Mouse (Mus musculus) hindbrain, embryonic 12.5 days (tissue): Measurements from ENCODE around the gene Bcl2l14. TPM values are rescaled to one million over a fixed set of nuclear protein-coding genes. Genes with fewer than 3 reads are reported as not detected.

Source experiments
- ATAC-seq: fragments of 200-750 bp; cut with Nextera tagmentation; 2 replicates; pipeline ENCODE4 v1.8.0; 2017; ENCODE audit warnings: moderate TSS enrichment; ENCODE audit not compliant: low FRiP score
- H3K27ac ChIP-seq: fragments of 300-500 bp; sonication (generic); 2 replicates; pipeline ENCODE4 v1.5.1; 2016; ENCODE audit warnings: mild to moderate bottlenecking
- H3K27me3 ChIP-seq: fragments of 300-500 bp; sonication (generic); 2 replicates; pipeline ENCODE4 v1.6.1; 2016; ENCODE audit warnings: mild to moderate bottlenecking
- H3K36me3 ChIP-seq: fragments of 300-500 bp; sonication (generic); 2 replicates; pipeline ENCODE4 v1.6.1; 2016; ENCODE audit warnings: mild to moderate bottlenecking
- H3K4me1 ChIP-seq: fragments of 300-500 bp; sonication (generic); 2 replicates; pipeline ENCODE4 v1.6.1; 2016
- H3K4me2 ChIP-seq: fragments of 300-500 bp; sonication (generic); replicated peaks from 2 replicates; pipeline ENCODE4 v1.6.1; 2016; ENCODE audit warnings: mild to moderate bottlenecking
- H3K4me3 ChIP-seq: fragments of 300-500 bp; sonication (generic); 2 replicates; pipeline ENCODE4 v1.5.1; 2016; ENCODE audit warnings: mild to moderate bottlenecking
- H3K9ac ChIP-seq: fragments of 300-500 bp; sonication (generic); 2 replicates; pipeline ENCODE4 v1.6.1; 2016; ENCODE audit warnings: mild to moderate bottlenecking, moderate library complexity
- H3K9me3 ChIP-seq: fragments of 300-500 bp; sonication (generic); replicated peaks from 2 replicates; pipeline ENCODE4 v1.6.1; 2016; ENCODE audit warnings: mild to moderate bottlenecking
- WGBS: fragments of 180-500 bp; shearing (Covaris S2); methylation state at CpG from one replicate; pipeline ENCODE4 v1.1.7; 2016; 5-methylcytosine and 5-hydroxymethylcytosine counted together
- polyA plus RNA-seq: library from polyadenylated mRNA; unstranded; fragments of >200 nt; fragmentation: Nextera tagmentation; extraction: Ambion mirVana; gene quantifications from 2 replicates; pipeline ENCODE4 v1.2.1, GENCODE M21; 2016

Bcl2l14 gene
- polyA plus RNA-seq, 1 experiment from 2014 or later = 0.40 TPM

DNA sequence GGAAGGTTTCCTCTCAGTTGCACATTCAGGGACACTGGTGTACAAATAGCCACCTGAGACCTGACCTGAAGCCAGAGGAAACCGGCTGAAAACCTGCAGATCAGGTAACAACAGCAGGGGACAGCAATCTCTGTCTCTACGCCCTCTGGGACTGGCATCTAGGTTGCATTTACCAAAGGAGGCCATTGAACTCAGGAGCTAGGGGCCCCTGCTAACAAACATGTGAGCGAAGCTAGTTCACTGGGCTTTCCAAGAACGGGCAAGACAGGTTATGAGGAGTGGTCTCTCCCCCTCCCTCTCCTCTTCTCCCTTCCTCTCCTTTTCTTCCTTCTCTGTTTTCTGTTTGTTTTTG lies 18.4 kb downstream of the Bcl2l14 start:
- Histone ChIP-seq H3K36me3 (no peaks in the 10 kb centered on the region), H3K9me3 (no peaks in the 10 kb centered on the region), H3K4me2 (no peak overlapping the region), H3K9ac (no peak overlapping the region), H3K4me1 (no peaks in the 10 kb centered on the region), H3K27ac (no peak overlapping the region), H3K27me3 (no peaks in the 10 kb centered on the region), H3K4me3 (no peak overlapping the region)
- no peak for ATAC-seq
- WGBS = 74% methylated on average over 4 of the region's 4 CpGs

DNA sequence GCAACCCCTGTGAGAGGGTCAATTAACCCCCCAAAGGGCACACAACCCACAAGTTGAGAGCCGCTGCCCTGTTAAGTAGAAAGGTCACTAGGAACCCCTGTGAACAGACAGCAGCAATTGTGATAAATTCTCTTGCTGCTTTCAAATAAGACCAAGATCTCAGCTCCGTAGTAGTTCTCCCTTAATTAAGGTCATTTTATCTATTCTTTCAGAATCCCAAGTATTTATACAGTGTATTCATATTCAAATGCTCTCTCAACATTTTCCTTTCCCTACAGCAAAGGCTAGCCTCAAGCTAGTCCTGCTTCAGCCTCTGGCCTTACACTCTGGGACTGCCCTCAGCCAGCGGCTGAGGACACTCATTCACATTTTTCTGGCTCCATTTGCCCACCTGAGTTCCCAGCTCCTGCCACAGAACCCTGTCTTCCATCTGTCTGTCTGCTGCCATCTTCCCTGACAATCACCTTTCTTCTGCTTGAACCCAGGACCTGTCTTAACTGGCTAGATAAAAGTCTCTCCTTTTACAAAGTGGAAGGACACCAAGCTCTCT lies 20.5 kb downstream of the Bcl2l14 start:
- H3K36me3 ChIP-seq = no peaks in the 10 kb centered on the region
- no peak overlapping the region for H3K4me2 ChIP-seq
- H3K4me1 ChIP-seq = no peaks in the 10 kb centered on the region
- H3K27me3 ChIP-seq = no peaks in the 10 kb centered on the region
- no peak for ATAC-seq
- H3K9ac ChIP-seq = no peak overlapping the region
- H3K4me3 ChIP-seq = no peak overlapping the region
- WGBS = 47% methylated on average over 3 of the region's 3 CpGs
- H3K9me3 ChIP-seq = no peaks in the 10 kb centered on the region
- no peak overlapping the region for H3K27ac ChIP-seq

DNA sequence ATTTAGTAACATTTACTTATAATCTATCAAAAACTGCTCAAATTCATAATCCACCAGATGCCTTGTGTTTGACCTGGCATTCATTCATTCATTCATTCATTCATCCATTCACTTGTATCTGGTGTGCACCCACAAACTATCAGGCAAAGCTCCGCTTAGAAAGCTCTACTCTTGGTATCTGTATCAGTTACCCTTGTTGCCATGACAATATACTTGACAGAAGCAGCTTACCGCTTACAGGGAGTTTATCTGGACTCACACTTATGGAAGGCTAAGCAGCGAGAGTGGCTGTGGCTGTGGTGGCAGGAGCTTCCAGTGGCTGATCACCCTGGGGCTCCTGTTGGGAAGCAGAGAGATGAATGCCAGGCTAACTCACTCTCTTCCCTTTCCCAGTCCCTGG lies 21.8 kb downstream of the Bcl2l14 start:
- H3K4me1 ChIP-seq = no peaks in the 10 kb centered on the region
- H3K4me2 ChIP-seq = no peak overlapping the region
- H3K9me3 ChIP-seq = no peaks in the 10 kb centered on the region
- H3K27ac ChIP-seq = no peak overlapping the region
- no peaks in the 10 kb centered on the region for H3K27me3 ChIP-seq
- H3K4me3 ChIP-seq = no peak overlapping the region
- no peak for ATAC-seq
- no peak overlapping the region for H3K9ac ChIP-seq
- H3K36me3 ChIP-seq = no peaks in the 10 kb centered on the region
- 78% methylated on average over 3 of the region's 3 CpGs for WGBS

DNA sequence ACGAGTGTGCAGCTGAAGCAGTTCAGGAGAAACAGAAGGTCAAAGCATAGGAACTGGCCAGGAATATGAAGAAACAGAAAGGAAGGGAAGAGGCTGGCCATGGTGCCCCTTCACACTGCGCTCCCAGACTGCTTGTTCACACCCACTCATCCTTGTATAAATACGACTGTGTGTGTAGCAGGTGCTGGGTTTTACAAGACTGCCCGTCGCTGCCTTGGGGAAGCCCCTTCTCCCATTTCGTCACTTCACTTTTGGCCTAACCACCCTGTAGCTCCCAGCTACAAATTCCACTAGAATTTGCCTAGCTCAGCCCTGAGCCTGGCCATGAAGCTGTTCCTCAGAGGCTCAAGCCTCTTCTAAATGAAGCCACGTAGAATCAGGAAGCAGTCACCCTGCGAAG lies 24.3 kb downstream of the Bcl2l14 start:
- no peak overlapping the region for H3K27ac ChIP-seq
- peaks cover 1% of the 10 kb centered on the region; the same call in 1 of the 2 replicates for H3K4me1 ChIP-seq
- no peak overlapping the region for H3K9ac ChIP-seq
- WGBS = 86% methylated on average over 8 of the region's 8 CpGs
- H3K4me3 ChIP-seq = no peak overlapping the region
- H3K4me2 ChIP-seq = no peak overlapping the region
- H3K36me3 ChIP-seq = no peaks in the 10 kb centered on the region
- no peak for ATAC-seq
- no peaks in the 10 kb centered on the region for H3K9me3 ChIP-seq
- no peaks in the 10 kb centered on the region for H3K27me3 ChIP-seq

DNA sequence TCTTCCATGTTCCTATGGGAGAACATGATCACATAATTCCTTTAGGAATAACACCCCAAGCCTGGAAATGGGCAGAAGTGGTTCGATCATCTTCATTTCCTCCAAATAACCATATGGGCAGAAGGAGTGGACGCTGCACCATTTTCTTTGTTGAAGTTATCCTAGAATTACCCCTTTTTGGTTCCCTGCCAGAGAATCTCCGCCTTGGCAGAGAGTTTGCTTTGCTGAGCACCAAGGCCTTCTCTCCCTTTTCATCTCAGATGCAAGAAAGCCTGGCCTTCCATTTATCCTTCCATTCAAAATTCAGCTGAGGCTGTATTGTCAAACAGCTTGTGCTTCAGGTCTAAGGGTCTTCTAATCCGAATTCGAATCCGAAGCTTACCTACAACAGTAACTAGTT lies 25.8 kb downstream of the Bcl2l14 start:
- Histone ChIP-seq H3K4me3 (no peak overlapping the region), H3K9ac (no peak overlapping the region), H3K36me3 (no peaks in the 10 kb centered on the region), H3K4me1 (peaks cover 3% of the 10 kb centered on the region; the same call in 1 of the 2 replicates), H3K27me3 (no peaks in the 10 kb centered on the region), H3K4me2 (no peak overlapping the region), H3K27ac (no peak overlapping the region), H3K9me3 (no peaks in the 10 kb centered on the region)
- WGBS = 87% methylated on average over 6 of the region's 6 CpGs
- no peak for ATAC-seq

DNA sequence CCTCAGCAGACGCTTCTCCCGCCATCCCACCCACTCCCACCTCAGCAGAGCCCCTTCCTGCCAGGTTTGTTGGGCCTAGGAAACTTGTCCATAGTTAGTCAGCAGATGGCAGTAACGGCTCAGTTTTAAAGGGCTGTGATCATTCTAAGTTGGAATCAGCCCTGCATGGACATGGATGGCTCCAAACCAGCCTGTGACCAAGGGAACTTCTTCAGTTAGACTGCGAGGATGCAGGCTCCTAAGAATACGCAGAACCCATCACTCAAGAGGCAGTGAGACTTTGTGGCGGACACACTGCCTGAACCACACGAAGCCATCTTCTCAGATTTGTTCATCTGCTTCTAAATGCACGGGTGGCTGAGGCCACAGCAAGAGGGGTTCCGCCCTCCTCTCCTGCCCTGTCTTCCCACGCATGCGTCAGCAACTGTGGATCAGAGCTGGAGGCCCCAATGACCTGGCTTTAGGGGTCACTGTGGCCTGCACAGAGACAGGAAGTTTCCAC lies 29.1 kb downstream of the Bcl2l14 start:
- Histone ChIP-seq H3K27me3 (no peaks in the 10 kb centered on the region), H3K9ac (no peak overlapping the region), H3K4me3 (no peak overlapping the region), H3K9me3 (no peaks in the 10 kb centered on the region), H3K36me3 (no peaks in the 10 kb centered on the region), H3K27ac (no peak overlapping the region), H3K4me1 (peaks cover 3% of the 10 kb centered on the region; the same call in 1 of the 2 replicates), H3K4me2 (peak overlapping the region; percentile 29; the same call in 1 of the 2 replicates)
- WGBS = 33% methylated on average over 11 of the region's 11 CpGs
- peak; percentile 68 for ATAC-seq

DNA sequence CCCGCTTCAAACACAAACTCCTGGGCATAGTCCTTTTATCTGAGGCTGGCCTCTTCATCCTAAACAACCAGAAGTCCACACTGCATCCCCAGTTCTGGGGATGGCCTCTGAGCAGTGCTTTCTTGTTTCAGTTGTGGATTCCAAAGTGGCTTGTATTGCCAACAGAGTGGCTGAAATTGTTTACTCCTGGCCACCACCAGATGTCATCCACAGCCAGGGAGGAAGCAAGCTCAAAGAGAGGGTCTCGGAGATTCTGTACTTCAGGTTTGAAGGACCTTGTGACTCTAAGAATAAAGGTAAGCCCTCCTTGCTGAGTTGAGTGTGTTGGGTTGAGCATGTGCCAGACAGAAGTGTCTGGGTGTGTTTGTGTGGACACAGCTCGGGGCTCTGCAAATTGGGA lies 31.0 kb downstream of the Bcl2l14 start:
- H3K36me3 ChIP-seq = no peaks in the 10 kb centered on the region
- H3K27ac ChIP-seq = no peak overlapping the region
- WGBS = 81% methylated on average over 3 of the region's 3 CpGs
- no peaks in the 10 kb centered on the region for H3K9me3 ChIP-seq
- H3K27me3 ChIP-seq = no peaks in the 10 kb centered on the region
- ATAC-seq = no peak
- no peak overlapping the region for H3K4me2 ChIP-seq
- H3K9ac ChIP-seq = no peak overlapping the region
- peaks cover 6% of the 10 kb centered on the region; the same call in 1 of the 2 replicates for H3K4me1 ChIP-seq
- H3K4me3 ChIP-seq = no peak overlapping the region

DNA sequence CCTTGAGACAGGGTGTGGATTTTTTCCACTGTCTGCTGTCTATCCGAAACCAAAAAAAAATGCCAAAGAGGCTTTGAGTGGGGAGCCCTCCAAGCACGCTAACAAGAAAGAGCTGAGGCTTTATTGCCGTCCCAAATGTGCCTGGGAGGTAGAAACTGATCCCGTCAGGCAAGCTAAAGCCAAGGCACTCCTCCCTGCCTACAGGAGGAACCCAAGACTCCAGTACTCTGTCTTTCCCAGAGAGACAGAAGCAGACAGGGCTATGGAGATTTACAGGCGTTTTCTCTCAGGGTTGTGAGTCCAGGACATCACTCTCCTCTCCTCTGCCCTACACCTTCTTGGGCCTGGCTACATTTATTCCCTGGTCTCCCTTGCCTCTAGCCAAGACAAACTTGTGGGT lies 32.3 kb downstream of the Bcl2l14 start:
- Histone ChIP-seq H3K36me3 (no peaks in the 10 kb centered on the region), H3K4me3 (no peak overlapping the region), H3K9ac (no peak overlapping the region), H3K4me2 (no peak overlapping the region), H3K27me3 (no peaks in the 10 kb centered on the region), H3K4me1 (peaks cover 6% of the 10 kb centered on the region; the same call in 1 of the 2 replicates), H3K27ac (0 out of 2 replicates have a peak overlapping the region, but pooled peaks have one; percentile 35), H3K9me3 (no peaks in the 10 kb centered on the region)
- no peak for ATAC-seq
- 75% methylated on average over 5 of the region's 5 CpGs for WGBS

DNA sequence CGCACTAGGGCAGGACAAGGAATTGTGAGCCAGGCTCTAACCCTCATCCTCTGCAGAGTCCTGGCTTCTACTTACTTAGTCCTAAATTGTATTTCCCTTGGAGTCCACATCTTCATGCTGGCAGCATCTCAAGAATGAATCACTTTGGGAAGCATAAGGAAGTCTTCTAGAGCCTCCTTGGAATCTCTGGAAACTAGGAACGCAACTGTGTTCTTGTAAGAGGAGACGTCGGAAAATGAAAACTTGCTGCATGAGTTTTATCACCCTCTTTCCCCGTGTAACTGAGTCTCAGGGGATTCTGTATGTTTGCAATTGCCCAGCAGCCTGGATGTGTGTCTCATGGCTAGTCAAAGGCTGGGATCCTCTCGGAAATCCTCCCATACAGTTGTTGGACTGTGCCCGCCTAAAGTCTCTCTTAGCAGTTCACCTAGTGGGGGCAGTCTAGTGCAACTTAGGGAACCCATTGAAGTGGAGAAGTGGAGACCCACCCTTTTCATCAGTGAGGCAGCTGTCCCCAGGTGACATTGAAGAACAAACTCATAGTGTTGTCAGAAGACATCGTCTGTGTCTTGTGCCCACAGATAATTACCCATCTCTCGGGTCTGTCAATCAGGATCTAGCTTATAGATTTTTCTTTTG lies 34.2 kb downstream of the Bcl2l14 start:
- Histone ChIP-seq H3K27me3 (no peaks in the 10 kb centered on the region), H3K4me2 (no peak overlapping the region), H3K9ac (no peak overlapping the region), H3K27ac (no peak overlapping the region), H3K4me1 (peaks cover 5% of the 10 kb centered on the region; the same call in 1 of the 2 replicates), H3K4me3 (no peak overlapping the region), H3K36me3 (no peaks in the 10 kb centered on the region), H3K9me3 (no peaks in the 10 kb centered on the region)
- WGBS = 79% methylated on average over 9 of the region's 9 CpGs
- no peak for ATAC-seq

DNA sequence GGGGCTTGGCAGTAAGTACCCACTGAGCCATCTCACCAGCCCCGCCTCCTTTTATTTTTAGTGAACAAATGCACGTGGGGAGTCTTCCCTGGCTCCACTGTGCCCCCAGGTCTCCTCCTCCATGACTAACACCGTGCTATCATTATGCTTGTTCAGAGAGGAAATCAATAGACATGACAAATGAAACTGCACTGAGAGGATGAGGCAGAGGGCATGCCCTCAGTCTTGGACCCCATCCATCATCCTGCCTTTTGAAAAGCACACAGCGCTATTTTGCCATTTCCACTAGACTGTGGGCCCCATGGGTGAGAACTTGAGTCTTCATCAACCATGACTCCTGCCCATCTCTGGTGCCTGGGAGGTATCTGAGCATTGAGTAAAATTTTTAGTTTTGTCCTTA lies 35.5 kb downstream of the Bcl2l14 start:
- no peaks in the 10 kb centered on the region for H3K27me3 ChIP-seq
- H3K36me3 ChIP-seq = no peaks in the 10 kb centered on the region
- H3K9ac ChIP-seq = no peak overlapping the region
- no peak for ATAC-seq
- no peak overlapping the region for H3K4me2 ChIP-seq
- 48% methylated on average over 4 of the region's 4 CpGs for WGBS
- no peaks in the 10 kb centered on the region for H3K9me3 ChIP-seq
- H3K4me3 ChIP-seq = no peak overlapping the region
- H3K27ac ChIP-seq = no peak overlapping the region
- peaks cover 3% of the 10 kb centered on the region; the same call in 1 of the 2 replicates for H3K4me1 ChIP-seq

DNA sequence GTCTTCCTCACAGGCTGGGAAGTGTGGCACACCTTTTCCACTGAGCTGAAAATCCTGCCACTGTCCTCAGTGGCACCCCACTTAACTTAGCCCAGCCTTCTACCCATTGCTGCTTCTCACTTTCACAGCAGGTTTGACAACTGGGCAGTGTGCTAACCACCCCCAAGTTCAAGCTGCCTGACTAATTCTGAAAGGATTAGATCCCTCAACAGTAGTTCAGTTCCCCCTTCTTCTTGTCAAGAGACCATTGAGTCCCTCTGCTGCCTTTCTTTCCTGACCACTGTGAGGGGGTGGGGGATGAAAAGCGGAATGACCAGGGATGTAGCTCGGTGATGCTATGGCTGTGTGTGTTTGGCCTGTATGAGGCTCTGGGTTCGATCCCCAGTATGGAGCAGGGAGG lies 37.2 kb downstream of the Bcl2l14 start:
- peaks cover 3% of the 10 kb centered on the region; the same call in 1 of the 2 replicates for H3K4me1 ChIP-seq
- H3K36me3 ChIP-seq = no peaks in the 10 kb centered on the region
- no peak overlapping the region for H3K4me2 ChIP-seq
- no peak overlapping the region for H3K9ac ChIP-seq
- no peak overlapping the region for H3K4me3 ChIP-seq
- no peak overlapping the region for H3K27ac ChIP-seq
- 94% methylated on average over 3 of the region's 3 CpGs for WGBS
- no peak for ATAC-seq
- H3K27me3 ChIP-seq = no peaks in the 10 kb centered on the region
- no peaks in the 10 kb centered on the region for H3K9me3 ChIP-seq

DNA sequence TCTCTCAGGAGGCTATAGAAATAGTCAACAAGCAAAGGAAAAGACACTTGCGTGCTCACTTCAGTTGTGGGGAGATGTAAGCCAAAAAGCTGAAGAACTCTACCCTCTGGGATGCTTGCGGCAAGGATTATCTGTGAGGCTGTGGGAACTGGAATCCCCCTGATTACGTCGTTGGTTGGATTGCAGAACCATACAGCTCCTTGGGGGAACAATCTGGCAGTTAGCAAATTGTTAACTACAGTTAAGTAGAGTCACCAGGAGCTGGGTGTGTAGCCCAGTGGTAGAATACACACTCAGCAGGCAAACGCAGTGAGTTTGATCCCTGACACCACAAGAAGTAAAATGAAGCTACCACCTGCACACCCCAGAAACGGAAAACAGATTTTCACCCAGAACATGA lies 37.9 kb downstream of the Bcl2l14 start:
- H3K4me1 ChIP-seq = peaks cover 3% of the 10 kb centered on the region
- no peak overlapping the region for H3K9ac ChIP-seq
- H3K4me3 ChIP-seq = no peak overlapping the region
- no peaks in the 10 kb centered on the region for H3K27me3 ChIP-seq
- no peak overlapping the region for H3K4me2 ChIP-seq
- no peak overlapping the region for H3K27ac ChIP-seq
- no peaks in the 10 kb centered on the region for H3K9me3 ChIP-seq
- ATAC-seq = no peak
- whole genome bisulfite sequencing = 73% methylated on average over 6 of the region's 6 CpGs
- H3K36me3 ChIP-seq = no peaks in the 10 kb centered on the region

DNA sequence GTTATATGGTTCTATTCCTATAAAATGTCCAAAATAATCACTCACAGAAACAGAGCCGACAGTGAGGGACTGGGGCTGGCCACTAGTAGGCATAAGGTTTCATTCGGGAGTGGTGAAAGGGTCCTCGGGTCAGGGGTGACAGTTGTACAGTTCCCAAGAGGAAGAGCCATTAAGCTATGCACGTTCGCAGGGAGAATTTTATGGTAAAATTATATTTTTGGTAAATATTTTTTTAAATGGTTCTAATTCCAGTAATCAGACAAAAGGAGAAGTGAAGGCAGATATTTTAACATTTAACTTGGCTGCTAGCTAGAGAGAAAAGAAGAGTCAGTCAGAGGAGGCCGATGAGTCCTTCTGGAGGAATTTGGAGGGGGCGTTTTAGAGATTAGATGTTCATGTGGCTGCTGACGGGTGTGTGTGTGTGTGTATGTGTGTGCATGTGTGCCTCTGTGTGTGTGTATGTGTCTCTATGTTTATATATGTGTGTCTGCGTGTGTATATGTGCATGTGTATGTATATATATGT lies 38.8 kb downstream of the Bcl2l14 start:
- no peak overlapping the region for H3K4me3 ChIP-seq
- H3K4me2 ChIP-seq = no peak overlapping the region
- H3K36me3 ChIP-seq = no peaks in the 10 kb centered on the region
- H3K9ac ChIP-seq = no peak overlapping the region
- no peaks in the 10 kb centered on the region for H3K9me3 ChIP-seq
- peaks cover 12% of the 10 kb centered on the region for H3K4me1 ChIP-seq
- H3K27ac ChIP-seq = no peak overlapping the region
- H3K27me3 ChIP-seq = no peaks in the 10 kb centered on the region
- no peak for ATAC-seq
- 70% methylated on average over 9 of the region's 9 CpGs for WGBS
